Mouse (Mus musculus) skeletal muscle tissue, postnatal 0 days (tissue): ENCODE data around the gene Gadl1. TPM values are rescaled to one million over a fixed set of nuclear protein-coding genes. Genes with fewer than 3 reads are reported as not detected.

ENCODE experiments used
- polyA plus RNA-seq: library from polyadenylated mRNA; unstranded; fragments of >200 nt; fragmentation: Nextera tagmentation; extraction: Ambion mirVana; gene quantifications from 2 replicates; pipeline ENCODE4 v1.2.1, GENCODE M21; 2015

Gene Gadl1
- polyA plus RNA-seq = 7.4 and 8.0 TPM in 2 replicates

GRCm38 (mm10) chr9:115909155-115909554 is at the start of gene Gadl1:
Gadl1 (plus strand) TSS chr9:115909455.

